Mouse (Mus musculus) small intestine, adult 2 months (tissue): ENCODE data around the gene Atf7.

Source experiments
- CTCF ChIP-seq: fragments of 200-500 bp; IDR thresholded peaks from 2 replicates; pipeline ENCODE4 v1.5.1; 2012; ENCODE audit warnings: low read depth, mild to moderate bottlenecking, control low read depth, inconsistent platforms, low read length, moderate library complexity, mixed read lengths; ENCODE audit not compliant: insufficient replicate concordance, insufficient read length; ENCODE audit errors: extremely low read depth
- POLR2A ChIP-seq: fragments of 200-500 bp; IDR thresholded peaks from 2 replicates; pipeline ENCODE4 v1.6.1; 2012; ENCODE audit warnings: low read depth, mild to moderate bottlenecking, control low read depth, inconsistent platforms, low read length, moderate library complexity

DNA sequence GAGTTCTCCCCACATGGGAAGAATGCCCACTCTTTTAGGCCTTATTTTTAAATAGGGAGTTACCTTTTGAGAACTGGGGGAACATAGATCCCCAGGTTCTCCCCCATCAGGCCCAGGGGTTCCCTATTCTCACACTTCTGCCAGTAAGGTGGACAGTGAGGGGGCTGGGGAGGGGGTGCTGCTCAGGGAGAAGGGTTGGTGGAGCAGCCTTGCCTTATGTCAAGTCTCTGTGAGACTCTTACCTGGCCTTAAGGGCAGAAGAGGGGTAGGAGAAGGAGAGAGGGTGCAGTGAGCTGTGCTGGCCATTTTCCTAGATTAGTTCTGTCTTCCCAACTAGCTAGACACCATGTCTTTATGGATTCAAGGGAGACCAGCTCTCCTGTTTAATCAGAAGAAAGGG is 112.8 kb downstream of the Atf7 start:
- TF ChIP-seq CTCF (no peak), POLR2A (no peak)
